Mouse (Mus musculus) cerebellum, adult (tissue): Measurements from ENCODE around the gene Gm38394.
"Not testable (repeated sequence)": the region's sequence is repeated elsewhere in the genome, so short reads cannot be mapped to it uniquely, and the experiment has no call there.

Experiments used
- ATAC-seq: cut with Nextera tagmentation; 2 replicates; pipeline ENCODE4 v1.9.2; 2017; ENCODE audit warnings: mild to moderate bottlenecking, moderate library complexity, mixed read lengths; ENCODE audit not compliant: insufficient number of reproducible peaks, low FRiP score, low TSS enrichment

The Gm38394 gene

GRCm38 (mm10) chr1:133661203-133661933 lies at the start of gene Gm38394:
Gene Gm38394 (minus strand): TSS chr1:133661318.
- ATAC-seq, result peak; percentile 98

DNA sequence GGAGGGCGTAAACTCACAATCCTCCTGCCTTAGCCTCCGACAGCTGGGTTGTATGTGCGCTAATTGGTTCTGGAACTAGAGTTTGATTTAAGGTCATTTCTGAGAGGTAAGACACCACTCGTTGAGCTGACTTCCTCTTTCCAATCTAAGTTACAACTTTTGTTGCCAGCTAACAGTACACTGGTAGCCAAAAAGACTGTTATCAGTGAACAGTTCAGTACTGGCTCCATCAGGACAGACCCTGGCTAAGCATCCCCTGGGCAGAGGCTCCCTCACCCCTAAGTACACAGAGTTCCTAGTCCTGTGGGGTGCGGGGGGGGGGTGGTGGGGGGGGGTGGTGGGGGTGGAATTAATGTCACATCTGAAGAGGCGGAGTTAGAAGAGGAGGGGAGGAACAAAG lies 49.8 kb upstream of the Gm38394 start:
- ATAC-seq, result no peak

- no peak for ATAC-seq
Measured at GRCm38 (mm10) chr1:133709292-133709691, 48.2 kb upstream of the Gm38394 start.

- ATAC-seq, result not testable (repeated sequence)
Measured at GRCm38 (mm10) chr1:133701824-133702223, 40.7 kb upstream of the Gm38394 start.

DNA sequence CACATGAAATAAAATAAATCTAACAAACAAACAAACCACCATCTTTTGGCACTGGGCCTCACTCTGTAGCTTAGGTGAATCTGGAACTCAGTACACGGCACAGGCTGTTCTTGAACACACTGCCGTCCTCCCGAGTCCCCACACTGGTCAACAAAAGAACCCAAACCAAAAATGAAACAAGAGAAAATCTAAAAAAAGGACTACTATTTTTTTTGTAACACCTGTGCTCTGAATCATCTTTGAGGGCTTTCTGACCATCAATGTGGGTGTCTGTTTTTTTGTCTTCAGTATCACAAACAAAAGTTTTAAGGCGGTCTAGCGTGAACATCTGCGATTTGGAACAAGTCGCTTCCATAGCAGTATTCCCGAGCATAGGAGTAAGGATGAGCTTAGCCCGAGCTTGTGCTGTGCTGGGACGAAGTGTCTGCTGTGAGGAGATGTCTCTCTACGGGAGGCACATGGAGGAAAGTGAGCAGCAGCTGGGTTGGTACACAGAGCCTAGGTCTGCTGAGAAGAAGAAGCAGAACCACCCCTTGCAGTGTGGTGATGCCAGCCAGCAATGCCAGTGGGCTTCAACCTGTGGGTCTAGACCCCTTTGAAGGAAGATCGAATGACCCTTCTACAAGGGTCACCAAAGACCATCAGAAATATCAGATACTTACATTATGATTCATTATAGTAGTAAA lies 37.0 kb upstream of the Gm38394 start:
- ATAC-seq, result no peak

DNA sequence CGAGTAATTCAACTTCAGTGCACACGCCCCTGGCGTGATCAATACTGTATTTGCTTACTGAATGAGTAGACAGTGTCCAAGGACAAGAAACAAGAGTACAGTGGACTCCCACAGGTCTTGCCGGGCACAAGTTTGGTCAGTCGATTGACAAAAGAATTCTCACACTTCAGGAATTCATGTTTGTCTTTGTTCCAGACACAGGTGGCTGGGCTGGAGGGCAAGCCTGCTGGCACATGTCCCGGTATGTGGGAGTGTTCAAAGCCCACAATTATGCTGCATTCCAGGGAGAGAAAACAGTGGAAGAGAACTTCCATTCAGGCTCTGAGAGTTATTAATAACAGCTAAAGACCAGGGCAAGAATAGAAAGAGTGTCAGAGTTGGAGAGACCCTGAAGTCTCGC lies 34.8 kb upstream of the Gm38394 start:
- ATAC-seq, result no peak

DNA sequence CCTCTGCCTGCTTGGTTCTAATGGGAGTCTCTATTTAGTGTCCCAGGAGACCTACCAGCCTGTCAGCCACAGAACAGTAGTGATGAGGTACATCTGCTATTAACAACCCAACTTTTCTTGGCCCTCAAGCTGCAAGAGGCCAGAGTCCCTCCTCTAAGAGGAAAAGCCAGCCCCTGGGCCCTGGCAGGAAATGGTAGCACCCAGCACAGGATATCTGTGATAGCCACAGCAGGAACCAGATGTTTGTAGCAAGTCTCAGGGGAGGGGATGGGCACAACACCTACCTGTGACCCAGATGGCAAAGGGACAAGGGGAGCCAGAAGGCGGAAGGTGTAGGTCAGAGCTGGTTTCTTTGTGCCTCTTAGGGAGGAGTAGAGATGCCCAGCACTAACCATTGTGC lies 33.8 kb upstream of the Gm38394 start:
- ATAC-seq, result no peak

- ATAC-seq, result no peak
Measured at GRCm38 (mm10) chr1:133694301-133694700, 33.2 kb upstream of the Gm38394 start.

- no peak for ATAC-seq
Measured at GRCm38 (mm10) chr1:133693536-133694114, 32.5 kb upstream of the Gm38394 start.

DNA sequence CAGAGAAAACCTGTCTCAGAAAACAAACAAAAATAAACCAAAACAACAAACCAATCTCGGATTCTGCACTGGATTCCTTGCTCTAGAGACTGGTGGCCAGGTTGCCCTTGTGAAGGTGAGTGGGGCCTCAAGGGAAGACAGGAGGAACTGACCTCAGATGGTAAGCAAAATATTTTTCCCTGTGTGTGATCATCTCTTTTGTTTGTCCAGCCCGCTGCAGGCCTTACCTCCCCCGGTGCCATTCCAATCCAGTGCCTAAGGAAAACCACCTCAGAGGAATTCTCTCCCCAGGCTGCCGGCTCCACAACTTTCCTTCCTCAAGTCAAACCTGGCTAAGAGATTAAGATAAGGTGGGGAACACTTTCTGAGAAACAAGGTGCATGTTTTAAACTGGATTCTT lies 31.1 kb upstream of the Gm38394 start:
- ATAC-seq, result no peak

GRCm38 (mm10) chr1:133691046-133691445 lies 29.9 kb upstream of the Gm38394 start:
- ATAC-seq, result no peak

DNA sequence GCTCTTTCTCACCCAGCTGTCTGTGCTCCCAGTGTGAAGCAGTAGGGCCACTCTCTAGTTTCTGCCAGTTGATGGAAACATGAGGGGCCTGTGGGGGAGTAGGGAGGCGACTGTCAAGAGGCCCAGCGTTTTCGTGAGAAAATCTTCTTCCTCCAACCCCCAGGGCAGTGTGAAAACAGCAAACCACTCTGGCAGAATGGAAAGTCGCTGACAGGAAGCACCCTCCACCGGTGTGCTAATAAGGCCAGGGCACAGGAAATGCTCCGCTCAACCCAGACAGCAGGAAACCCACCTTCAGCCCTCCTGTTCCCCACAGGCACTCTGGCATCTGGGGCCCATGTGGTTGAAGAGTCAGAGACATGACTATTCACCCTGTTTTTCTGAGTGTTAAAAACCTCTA lies 28.8 kb upstream of the Gm38394 start, which contains the start of gene Lax1:
Gene Lax1, minus strand, starts transcription at position 212 of the 400 bp plus-strand sequence.
- no peak for ATAC-seq

GRCm38 (mm10) chr1:133688301-133688700 lies 27.2 kb upstream of the Gm38394 start:
- no peak for ATAC-seq

DNA sequence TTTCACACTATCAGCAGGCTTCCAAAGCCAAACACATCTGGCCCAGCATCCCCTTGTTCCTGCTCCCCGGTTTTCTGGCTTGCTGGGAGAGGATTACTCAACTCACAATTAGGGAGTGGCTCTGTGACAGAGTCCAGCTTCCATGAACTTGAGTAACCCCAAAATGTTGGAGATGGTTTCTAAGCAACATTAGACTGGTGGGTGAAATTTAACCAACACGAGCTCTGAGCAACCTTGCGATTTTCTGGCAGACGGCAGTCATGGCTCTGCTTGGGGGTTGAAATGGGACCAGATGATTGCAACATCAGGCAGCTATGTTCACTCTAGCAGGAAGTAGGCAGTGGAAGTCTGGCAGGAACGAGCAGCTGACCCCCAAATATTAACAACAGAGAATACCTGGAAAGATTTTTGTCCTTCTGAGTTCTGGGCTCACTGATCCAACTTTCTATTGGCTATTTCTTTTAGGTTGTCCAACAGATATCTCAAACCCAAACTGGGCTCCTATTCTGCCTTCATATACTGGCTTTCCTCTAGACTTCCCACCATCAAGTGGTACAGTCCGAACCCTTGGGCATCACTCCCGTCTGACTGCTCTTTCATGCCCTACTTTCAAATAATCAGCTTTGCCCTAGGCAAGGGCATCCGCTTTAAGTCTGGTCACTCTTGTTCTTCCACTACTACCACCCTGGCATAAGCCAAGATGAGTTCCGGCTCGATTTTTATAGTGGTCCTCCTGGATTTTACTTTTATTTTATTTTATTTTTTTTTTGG lies 24.8 kb upstream of the Gm38394 start:
- no peak for ATAC-seq

GRCm38 (mm10) chr1:133671801-133672200 lies 10.7 kb upstream of the Gm38394 start:
- ATAC-seq, result no peak

DNA sequence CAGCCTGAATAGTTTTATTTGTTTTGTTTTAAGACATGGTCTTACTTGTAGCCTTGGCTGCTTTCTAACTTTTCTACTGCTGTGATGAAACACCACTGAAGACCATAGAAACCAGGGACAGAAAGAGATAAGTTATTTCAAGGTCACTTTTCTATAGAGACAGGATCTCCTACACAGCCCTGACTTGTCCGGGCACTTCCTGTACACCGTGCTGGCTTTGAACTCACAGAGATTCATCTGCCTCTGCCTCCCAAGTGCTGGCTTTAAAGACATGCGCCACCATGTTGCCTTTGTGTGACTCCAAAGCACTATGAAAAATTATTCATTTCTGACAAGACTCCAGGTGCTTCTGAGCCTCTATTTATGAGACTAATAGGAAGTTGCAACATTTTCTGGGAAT lies 10.1 kb upstream of the Gm38394 start:
- ATAC-seq, result no peak

DNA sequence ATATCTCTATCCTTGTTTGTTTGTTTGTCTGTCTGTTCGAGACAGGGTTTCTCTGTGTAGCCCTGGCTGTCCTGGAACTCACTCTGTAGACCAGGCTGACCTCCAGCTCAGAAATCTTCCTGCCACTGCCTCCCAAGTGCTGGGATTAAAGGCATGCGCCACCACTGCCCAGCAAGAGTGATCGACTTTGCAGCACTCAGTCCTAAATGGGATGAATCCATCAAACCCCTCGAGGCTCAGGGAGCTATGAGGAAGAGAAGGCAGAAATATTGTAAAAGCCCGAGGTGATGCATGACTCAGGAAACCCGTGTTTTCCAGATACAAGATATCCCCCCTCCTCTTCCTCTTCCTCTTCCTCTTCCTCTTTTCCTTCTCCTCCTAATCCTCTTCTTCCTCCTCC lies 9.7 kb upstream of the Gm38394 start:
- ATAC-seq, result no peak

DNA sequence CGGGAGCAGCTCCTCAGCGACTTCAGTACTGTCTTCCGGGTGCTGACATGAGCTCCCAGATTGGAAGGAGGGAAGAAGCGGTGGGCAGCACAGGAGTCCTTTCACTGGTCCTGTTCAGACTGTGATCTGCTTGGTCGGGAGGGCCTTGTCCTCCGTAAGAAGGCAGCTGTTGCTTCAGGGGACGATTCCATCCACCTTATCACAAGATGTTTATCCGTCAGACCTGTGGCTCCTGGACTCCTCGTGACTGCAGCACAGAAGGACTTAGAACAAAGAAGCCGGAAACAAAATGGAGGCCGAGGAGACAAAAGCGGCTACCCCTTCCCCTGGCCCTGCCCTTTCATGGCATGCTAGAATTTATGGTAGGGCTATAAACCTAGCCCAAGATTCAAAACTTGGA lies 9.1 kb upstream of the Gm38394 start:
- no peak for ATAC-seq

DNA sequence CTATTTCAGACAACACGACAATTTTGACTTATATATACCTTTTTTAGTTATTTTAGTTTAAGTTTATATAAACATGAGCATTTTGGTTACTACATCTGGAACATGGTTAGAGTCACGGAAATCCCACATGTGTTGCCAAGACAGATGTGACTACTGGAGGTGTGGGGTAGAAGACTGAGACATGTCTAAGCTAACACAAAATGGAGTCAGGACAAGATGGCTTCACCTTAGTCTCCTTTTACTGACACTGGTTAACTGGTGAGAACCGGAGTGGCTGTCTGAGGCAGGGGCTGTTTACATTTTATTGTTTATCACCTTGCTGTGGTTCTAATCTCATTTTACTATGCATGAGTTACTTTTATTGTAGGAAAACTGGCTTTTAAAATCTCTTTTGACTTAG lies 7.5 kb upstream of the Gm38394 start:
- no peak for ATAC-seq

DNA sequence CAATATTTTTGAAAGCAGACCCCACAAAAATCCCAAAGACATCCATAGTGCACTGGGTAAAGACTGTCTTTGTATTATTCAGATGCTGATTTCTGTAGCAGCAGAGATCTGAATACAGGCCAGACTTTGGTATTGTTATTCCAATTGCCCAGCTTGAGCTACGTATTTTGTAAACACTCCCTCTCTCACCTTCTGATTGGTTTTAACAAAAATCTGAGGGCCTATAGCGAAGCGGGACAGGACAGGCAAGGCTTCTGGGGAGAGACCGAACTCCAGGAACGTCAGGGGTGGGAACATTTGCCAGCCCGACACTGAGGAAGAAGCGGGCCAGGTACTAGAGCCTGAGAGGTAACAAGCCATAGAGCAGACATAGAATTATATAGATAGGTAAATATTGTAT lies 6.6 kb upstream of the Gm38394 start:
- no peak for ATAC-seq

- not testable (repeated sequence) for ATAC-seq
Measured at GRCm38 (mm10) chr1:133665713-133666112, 4.6 kb upstream of the Gm38394 start.
